Comparison of ENCODE assay signal across 8 mouse cellular contexts in the genomic region with DNA sequence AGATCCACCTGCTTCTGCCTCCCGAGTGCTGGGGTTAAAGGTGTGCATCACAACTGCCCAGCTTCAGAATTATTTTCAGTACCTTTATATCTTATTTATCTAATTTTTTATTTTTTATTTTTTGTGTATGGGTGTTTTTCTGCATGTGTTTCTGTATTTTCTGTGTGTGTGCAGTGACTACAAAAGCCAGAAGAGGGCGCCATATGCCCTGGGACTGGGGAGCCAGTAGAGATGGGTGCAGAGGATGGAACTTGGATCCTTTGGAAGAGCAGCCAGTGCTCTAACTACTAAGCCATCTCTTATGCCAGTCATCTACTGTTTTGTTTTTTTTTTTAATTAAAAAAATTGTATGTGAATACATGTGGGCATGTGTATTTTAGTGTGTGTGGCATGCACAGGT. TPM values are rescaled to one million over a fixed set of nuclear protein-coding genes. Genes with fewer than 3 reads are reported as not detected.
A peak's percentile ranks its signal among the peaks of the same experiment; 100 is the strongest.
DNase-seq lines count a peak whose midpoint lies in the region; TF ChIP-seq lines count a peak whose summit lies in the region.

No protein-coding gene starts in this region.

- TF ChIP-seq CTCF in cerebellum, adult 2 months (IDR thresholded peaks at IDR 0.05; ENCODE audit: borderline replicate concordance, insufficient read depth, low read depth, low read length), result peak; percentile 50; the same call in 1 of the 2 replicates
- TF ChIP-seq CTCF in lung, adult 2 months (IDR thresholded peaks at IDR 0.05; ENCODE audit: insufficient read depth, low read length), result peak; percentile 56

- peaks cover 13% of the 10 kb centered on the region for H3K36me3 ChIP-seq in limb, embryonic 10.5 days

- H3K4me3 ChIP-seq in cerebellum, adult 2 months (replicated peaks; ENCODE audit: insufficient read depth, low read depth, low read length), result no peak overlapping the region
- H3K4me3 ChIP-seq in lung, adult 2 months (replicated peaks; ENCODE audit: extremely low read depth, low read depth, low read length), result no peak overlapping the region
- no peak overlapping the region for H3K4me3 ChIP-seq in limb, embryonic 10.5 days

- DNase-seq in cerebellum, adult 2 months, result no peak
- no peak for DNase-seq in cerebellum, postnatal 4 days (ENCODE audit: low spot score in 2 of 2)
- DNase-seq in lung, adult 2 months, result no peak
- no peak for DNase-seq in lung, adult 18-20 months
- peak; percentile 47 for DNase-seq in c-Kit-positive CD71-positive TER-119-positive erythroid progenitor cells, embryonic 14.5 days (ENCODE audit: low spot score)
- DNase-seq in retina, postnatal 1 day, result peak; percentile 37
- no peak for DNase-seq in limb, embryonic 10.5 days (ENCODE audit: low spot score)
- no peak for DNase-seq in gastrocnemius, postnatal 4 days (ENCODE audit: low spot score in 2 of 2)

- H3K9me3 ChIP-seq in limb, embryonic 10.5 days (replicated peaks), result no peaks in the 10 kb centered on the region

- no peak for TF ChIP-seq POLR2A in cerebellum, adult 2 months (IDR thresholded peaks at IDR 0.05; ENCODE audit: borderline replicate concordance, insufficient read depth, low read length)
- no peak for TF ChIP-seq POLR2A in lung, adult 2 months (IDR thresholded peaks at IDR 0.05; ENCODE audit: borderline replicate concordance, extremely low read depth, low read depth, low read length)

- H3K27me3 ChIP-seq in cerebellum, adult 2 months (ENCODE audit: control insufficient read depth, insufficient read depth, low read length), result no peaks in the 10 kb centered on the region
- H3K27me3 ChIP-seq in limb, embryonic 10.5 days (ENCODE audit: low read depth, poor library complexity, severe bottlenecking), result no peaks in the 10 kb centered on the region

- WGBS in cerebellum, adult 2 months, result 75% methylated on average over 2 of the region's 2 CpGs
- 76% methylated on average over 2 of the region's 2 CpGs for WGBS in lung, adult 2 months
- 68% methylated on average over 2 of the region's 2 CpGs for WGBS in limb, embryonic 10.5 days

- H3K27ac ChIP-seq in cerebellum, adult 2 months (ENCODE audit: insufficient read depth, low read length), result no peak overlapping the region
- no peak overlapping the region for H3K27ac ChIP-seq in limb, embryonic 10.5 days

- H3K4me1 ChIP-seq in cerebellum, adult 2 months (ENCODE audit: control insufficient read depth, insufficient read depth, low read length), result no peaks in the 10 kb centered on the region
- no peaks in the 10 kb centered on the region for H3K4me1 ChIP-seq in lung, adult 2 months (ENCODE audit: control insufficient read depth, insufficient read depth, low read length)
- H3K4me1 ChIP-seq in limb, embryonic 10.5 days, result no peaks in the 10 kb centered on the region

RNA-seq across cellular contexts. Expression of gene Klc2, which starts 46.0 kb away (rescaled TPM):
- 318 and 338 TPM in 2 replicates for polyA plus RNA-seq in cerebellum, adult 2 months (2012; rRNA removed)
- polyA plus RNA-seq in lung, adult 2 months (2012; rRNA removed), result 35.5 and 47.3 TPM in 2 replicates
- 28.2 and 30.6 TPM in 2 replicates for polyA plus RNA-seq in limb, embryonic 10.5 days (2016; fragmentation: Nextera tagmentation; extraction: Ambion mirVana)
- 10 to 100 TPM; 22.8 to 24.0 TPM for total RNA-seq in gastrocnemius, postnatal 4 days (2021)

RNA-seq across cellular contexts. Expression of gene Rab1b, which starts 57.5 kb away (rescaled TPM):
- 191 and 195 TPM in 2 replicates for polyA plus RNA-seq in cerebellum, adult 2 months (2012; rRNA removed)
- 213 and 232 TPM in 2 replicates for polyA plus RNA-seq in lung, adult 2 months (2012; rRNA removed)
- polyA plus RNA-seq in limb, embryonic 10.5 days (2016; fragmentation: Nextera tagmentation; extraction: Ambion mirVana), result 276 and 296 TPM in 2 replicates
- total RNA-seq in gastrocnemius, postnatal 4 days (2021), result 100 to 1,000 TPM; 136 to 144 TPM

Comparison
In these comparisons a context has a peak if more than half of its experiments do, and no peak if none do; other contexts are left out.
1. DNase-seq: peak in c-Kit-positive CD71-positive TER-119-positive erythroid progenitor cells, embryonic 14.5 days (single experiment) and retina, postnatal 1 day (single experiment); none in cerebellum, adult 2 months (0 of 2), cerebellum, postnatal 4 days (0 of 2), lung, adult 2 months (single experiment), lung, adult 18-20 months (0 of 2), limb, embryonic 10.5 days (single experiment) and gastrocnemius, postnatal 4 days (0 of 2).